Mouse (Mus musculus): ENCODE measurements around the gene Def8. TPM values are rescaled to one million over a fixed set of nuclear protein-coding genes. Genes with fewer than 3 reads are reported as not detected.

The Def8 gene
- polyA plus RNA-seq, 2 experiments, result 8.0 to 10.5 TPM

GRCm38 (mm10) chr8:123398308-123398707, 25.0 kb upstream of the Def8 start:
- Histone ChIP-seq H3K4me1 (replicated peaks; ENCODE audit: control insufficient read depth in 2 of 2, insufficient read depth in 2 of 2, low read length in 1 of 2) (no peaks in the 10 kb centered on the region), H3K36me3 (replicated peaks; ENCODE audit: control insufficient read depth, insufficient read depth, low read depth) (peaks cover 30% of the 10 kb centered on the region), H3K4me3 (ENCODE audit: insufficient read depth in 1 of 2, low read depth in 2 of 2, low read length in 2 of 2) (no peak overlapping the region), H3K27ac (no peak overlapping the region), H3K9ac (replicated peaks) (no peak overlapping the region), H3K4me2 (ENCODE audit: low read depth) (no peak overlapping the region), H3K27me3 (ENCODE audit: control insufficient read depth, insufficient read depth, low read length) (no peaks in the 10 kb centered on the region), H3K9me3 (ENCODE audit: control insufficient read depth, low read length) (no peaks in the 10 kb centered on the region)
- DNase-seq (ENCODE audit: low read depth in 3 of 3, low spot score in 3 of 3) (no peak), ATAC-seq (ENCODE audit: insufficient read depth) (no peak)
- 80% methylated on average over 13 of the region's 13 CpGs for WGBS (ENCODE audit: insufficient replicate concordance)
- TF ChIP-seq EP300 (IDR thresholded peaks at IDR 0.05; ENCODE audit: low read depth) (no peak), CTCF (IDR thresholded peaks at IDR 0.05; ENCODE audit: low read depth) (no peak)

DNA sequence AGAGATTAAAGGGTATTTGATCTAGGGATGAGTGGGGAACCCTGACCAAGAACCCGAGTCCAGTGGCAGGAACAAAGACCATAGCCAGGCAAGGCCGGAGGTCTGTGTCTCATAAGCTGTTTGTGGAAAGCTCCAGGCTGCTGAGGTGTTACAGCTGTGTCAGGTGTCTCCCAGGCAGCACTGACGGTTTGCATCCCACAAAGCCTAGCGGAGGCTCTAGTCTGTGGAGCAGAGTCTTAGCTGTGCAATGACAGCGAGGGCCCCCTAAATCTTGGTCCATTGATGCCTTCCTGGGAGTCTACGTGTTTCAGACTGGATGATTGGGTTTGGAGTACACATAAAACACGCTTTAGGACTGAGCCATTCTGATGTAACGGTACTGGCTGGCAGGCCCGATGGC, 21.4 kb upstream of the Def8 start:
- Histone ChIP-seq H3K4me1 (replicated peaks; ENCODE audit: control insufficient read depth in 2 of 2, insufficient read depth in 2 of 2, low read length in 1 of 2) (peaks cover 3% of the 10 kb centered on the region in 2 experiments; a peak in 3 of 4 replicates), H3K9me3 (ENCODE audit: control insufficient read depth, low read length) (no peaks in the 10 kb centered on the region), H3K36me3 (replicated peaks; ENCODE audit: control insufficient read depth, insufficient read depth, low read depth) (peaks cover 13% of the 10 kb centered on the region), H3K9ac (replicated peaks) (no peak overlapping the region), H3K4me2 (ENCODE audit: low read depth) (no peak overlapping the region), H3K27ac (no peak overlapping the region), H3K4me3 (ENCODE audit: insufficient read depth in 1 of 2, low read depth in 2 of 2, low read length in 2 of 2) (no peak overlapping the region), H3K27me3 (ENCODE audit: control insufficient read depth, insufficient read depth, low read length) (no peaks in the 10 kb centered on the region)
- DNase-seq (ENCODE audit: low read depth in 3 of 3, low spot score in 3 of 3), result no peak
- 83% methylated on average over 9 of the region's 9 CpGs for WGBS (ENCODE audit: insufficient replicate concordance)
- no peak for TF ChIP-seq EP300 (IDR thresholded peaks at IDR 0.05; ENCODE audit: low read depth)
- no peak for TF ChIP-seq CTCF (IDR thresholded peaks at IDR 0.05; ENCODE audit: low read depth)
- no peak for ATAC-seq (ENCODE audit: insufficient read depth)

DNA sequence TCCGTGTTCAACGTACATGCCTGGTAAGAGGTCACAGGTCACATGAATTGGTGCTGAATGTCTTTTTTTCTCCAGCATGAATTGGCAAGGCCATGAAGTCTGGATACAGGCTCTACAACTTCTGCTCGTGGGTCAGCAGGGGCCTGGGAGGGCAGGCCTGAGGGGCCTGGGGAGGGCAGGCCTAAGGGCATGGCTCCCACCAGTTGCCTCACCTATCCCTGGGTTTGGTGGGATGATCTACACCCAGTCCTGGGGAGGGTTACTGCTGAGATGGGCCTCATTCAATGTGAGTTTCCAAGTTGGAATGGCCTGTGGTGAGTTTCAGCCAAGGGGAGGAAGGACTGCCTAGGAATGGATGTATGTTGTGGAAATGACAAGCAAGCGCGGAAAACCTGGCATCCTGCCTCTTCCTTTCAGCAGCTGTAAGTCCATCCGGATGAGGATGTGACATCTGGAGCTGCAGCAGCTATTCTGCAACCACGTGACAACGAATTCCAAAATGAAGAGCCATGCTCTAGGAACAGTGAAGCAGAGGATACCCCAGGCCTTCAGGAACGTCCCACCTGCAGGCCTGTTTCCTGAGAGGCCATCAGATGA, 20.5 kb upstream of the Def8 start:
- Histone ChIP-seq H3K4me3 (ENCODE audit: insufficient read depth in 1 of 2, low read depth in 2 of 2, low read length in 2 of 2) (no peak overlapping the region), H3K27me3 (ENCODE audit: control insufficient read depth, insufficient read depth, low read length) (no peaks in the 10 kb centered on the region), H3K36me3 (replicated peaks; ENCODE audit: control insufficient read depth, insufficient read depth, low read depth) (peaks cover 13% of the 10 kb centered on the region), H3K9me3 (ENCODE audit: control insufficient read depth, low read length) (no peaks in the 10 kb centered on the region), H3K27ac (no peak overlapping the region), H3K4me2 (ENCODE audit: low read depth) (no peak overlapping the region), H3K4me1 (replicated peaks; ENCODE audit: control insufficient read depth in 2 of 2, insufficient read depth in 2 of 2, low read length in 1 of 2) (peaks cover 3 to 6% of the 10 kb centered on the region in 2 experiments; a peak in 3 of 4 replicates), H3K9ac (replicated peaks) (no peak overlapping the region)
- TF ChIP-seq EP300 (IDR thresholded peaks at IDR 0.05; ENCODE audit: low read depth) (no peak), CTCF (IDR thresholded peaks at IDR 0.05; ENCODE audit: low read depth) (no peak)
- 83% methylated on average over 9 of the region's 9 CpGs for WGBS (ENCODE audit: insufficient replicate concordance)
- no peak for ATAC-seq (ENCODE audit: insufficient read depth)
- no peak for DNase-seq (ENCODE audit: low read depth in 3 of 3, low spot score in 3 of 3)

DNA sequence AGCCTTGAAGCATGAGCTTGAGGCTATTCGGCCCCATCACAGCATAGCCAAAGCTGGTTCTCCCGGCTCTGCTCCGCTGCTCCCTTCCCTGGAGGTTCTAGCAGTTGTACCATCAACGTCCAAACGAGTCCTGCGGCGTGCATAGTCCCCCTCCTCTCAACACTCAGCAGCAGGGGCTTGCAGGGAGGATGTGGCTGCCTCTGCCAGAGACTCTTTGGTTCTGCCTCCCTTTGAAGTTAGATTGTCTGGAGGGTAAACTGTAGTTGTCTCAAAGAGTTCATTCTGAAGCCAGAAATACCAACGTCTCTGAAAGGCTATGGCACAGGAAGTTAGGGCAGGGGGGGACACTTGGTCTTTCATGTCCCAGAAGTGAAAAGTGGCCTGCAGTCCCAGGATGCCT, 18.8 kb upstream of the Def8 start:
- H3K27ac ChIP-seq, result no peak overlapping the region
- H3K9ac ChIP-seq (replicated peaks), result no peak overlapping the region
- no peaks in the 10 kb centered on the region for H3K9me3 ChIP-seq (ENCODE audit: control insufficient read depth, low read length)
- TF ChIP-seq EP300 (IDR thresholded peaks at IDR 0.05; ENCODE audit: low read depth) (no peak), CTCF (IDR thresholded peaks at IDR 0.05; ENCODE audit: low read depth) (no peak)
- peaks cover 2% of the 10 kb centered on the region; the same call in 1 of the 2 replicates for H3K36me3 ChIP-seq (replicated peaks; ENCODE audit: control insufficient read depth, insufficient read depth, low read depth)
- no peak for ATAC-seq (ENCODE audit: insufficient read depth)
- no peak overlapping the region for H3K4me2 ChIP-seq (ENCODE audit: low read depth)
- no peak for DNase-seq (ENCODE audit: low read depth in 3 of 3, low spot score in 3 of 3)
- H3K4me1 ChIP-seq (replicated peaks; ENCODE audit: control insufficient read depth in 2 of 2, insufficient read depth in 2 of 2, low read length in 1 of 2), result peaks cover 6 to 17% of the 10 kb centered on the region in 2 experiments
- no peaks in the 10 kb centered on the region for H3K27me3 ChIP-seq (ENCODE audit: control insufficient read depth, insufficient read depth, low read length)
- no peak overlapping the region for H3K4me3 ChIP-seq (ENCODE audit: insufficient read depth in 1 of 2, low read depth in 2 of 2, low read length in 2 of 2)
- WGBS (ENCODE audit: insufficient replicate concordance), result 44% methylated on average over 8 of the region's 8 CpGs

GRCm38 (mm10) chr8:123406786-123407185, 16.5 kb upstream of the Def8 start, which contains the start of gene Mc1r:
Gene Mc1r (plus strand): TSS chr8:123407107.
- H3K9ac ChIP-seq (replicated peaks), result no peak within 1 kb of the TSS
- no peak within 1 kb of the TSS for H3K4me3 ChIP-seq (ENCODE audit: insufficient read depth in 1 of 2, low read depth in 2 of 2, low read length in 2 of 2)
- DNase-seq (ENCODE audit: low read depth in 3 of 3, low spot score in 3 of 3) (peak in 2 of 3 experiments; percentile 38 to 40), ATAC-seq (ENCODE audit: insufficient read depth) (no peak)
- TF ChIP-seq EP300 (IDR thresholded peaks at IDR 0.05; ENCODE audit: low read depth) (no peak), CTCF (IDR thresholded peaks at IDR 0.05; ENCODE audit: low read depth) (peak; percentile 92)
- 2% methylated on average over 4 of the region's 4 CpGs for WGBS (ENCODE audit: insufficient replicate concordance)
- no peak within 1 kb of the TSS for H3K27ac ChIP-seq
- no peaks in the 10 kb centered on the region for H3K9me3 ChIP-seq (ENCODE audit: control insufficient read depth, low read length)
- H3K36me3 ChIP-seq (replicated peaks; ENCODE audit: control insufficient read depth, insufficient read depth, low read depth), result no peaks in the 10 kb centered on the region
- peaks cover 13 to 25% of the 10 kb centered on the region in 2 experiments for H3K4me1 ChIP-seq (replicated peaks; ENCODE audit: control insufficient read depth in 2 of 2, insufficient read depth in 2 of 2, low read length in 1 of 2)
- peaks cover 22% of the 10 kb centered on the region for H3K27me3 ChIP-seq (ENCODE audit: control insufficient read depth, insufficient read depth, low read length)
- 0 out of 2 replicates have a peak within 1 kb of the TSS, but pooled peaks have one; percentile 9 for H3K4me2 ChIP-seq (ENCODE audit: low read depth)

Measured in liver, embryonic 14.5 days (tissue).